Mouse (Mus musculus): ENCODE data around the gene Gtf2h1. TPM values are rescaled to one million over a fixed set of nuclear protein-coding genes. Genes with fewer than 3 reads are reported as not detected.
"Not testable (repeated sequence)": the region's sequence is repeated elsewhere in the genome, so short reads cannot be mapped to it uniquely, and the experiment has no call there.

Gene Gtf2h1
- polyA plus RNA-seq, 1 experiment from 2014 or later, result 64.0 TPM

DNA sequence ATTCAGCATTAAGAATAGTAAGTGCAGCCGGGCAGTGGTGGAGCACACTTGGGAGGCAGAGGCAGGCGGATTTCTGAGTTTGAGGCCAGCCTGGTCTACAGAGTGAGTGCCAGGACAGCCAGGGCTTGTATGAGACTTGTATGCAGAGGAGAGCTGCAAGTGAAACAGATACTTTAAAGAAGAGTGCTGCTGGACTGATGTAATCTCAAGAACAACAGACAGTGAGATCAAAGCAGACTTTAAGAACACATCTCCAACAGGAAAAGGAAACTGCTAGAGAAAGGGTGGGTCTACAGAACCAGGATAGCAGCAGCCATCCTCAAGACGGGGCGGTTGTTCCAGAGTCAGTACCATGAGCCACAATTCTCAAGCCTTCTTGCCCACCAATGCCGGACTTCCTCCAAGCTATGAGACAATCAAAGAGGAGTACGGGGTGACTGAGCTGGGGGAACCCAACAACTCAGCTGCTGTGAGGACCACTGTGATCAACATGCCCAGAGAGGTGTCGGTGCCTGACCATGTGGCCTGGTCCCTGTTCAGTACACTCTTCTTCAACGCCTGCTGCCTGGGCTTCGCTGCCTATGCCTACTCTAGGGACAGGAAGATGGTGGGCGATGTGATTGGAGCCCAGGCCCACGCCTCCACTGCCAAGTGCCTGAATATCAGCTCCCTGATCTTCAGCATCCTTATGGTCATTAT, 36.4 kb downstream of the Gtf2h1 start:
- WGBS, result 93% methylated on average over 11 of the region's 11 CpGs
- not testable (repeated sequence) for H3K4me2 ChIP-seq (ENCODE audit: low read depth, low read length); H3K9me3 ChIP-seq (replicated peaks; ENCODE audit: control insufficient read depth, low read length); H3K27me3 ChIP-seq (ENCODE audit: control insufficient read depth, insufficient read depth, low read length); H3K4me3 ChIP-seq (ENCODE audit: low read depth, low read length); H3K4me1 ChIP-seq (ENCODE audit: control insufficient read depth, insufficient read depth, low read length); ATAC-seq (replicated peaks; ENCODE audit: insufficient number of reproducible peaks, low FRiP score, low TSS enrichment, low read depth); H3K9ac ChIP-seq (replicated peaks; ENCODE audit: low read length); H3K36me3 ChIP-seq (replicated peaks; ENCODE audit: control insufficient read depth, insufficient read depth, low read depth, low read length); DNase-seq (ENCODE audit: low spot score); H3K27ac ChIP-seq (replicated peaks; ENCODE audit: low read depth, low read length)

DNA sequence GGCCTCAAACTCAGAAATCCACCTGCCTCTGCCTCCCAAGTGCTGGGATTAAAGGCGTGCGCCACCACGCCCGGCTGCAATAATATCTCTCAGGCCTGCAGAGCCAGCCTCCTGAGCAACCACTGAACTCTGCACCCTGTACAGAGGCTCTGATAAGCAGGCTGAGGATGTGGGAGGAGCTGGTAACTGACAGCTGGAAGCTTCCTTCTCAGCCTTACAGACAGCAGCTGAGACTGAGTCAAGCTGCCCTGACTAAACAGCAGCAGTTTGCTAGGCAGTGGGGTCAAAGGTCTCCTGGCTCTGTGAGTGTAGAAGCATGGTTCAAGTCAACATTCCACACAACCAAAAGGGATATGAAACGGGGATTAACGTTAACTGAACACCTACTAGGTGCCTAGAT, 37.4 kb downstream of the Gtf2h1 start:
- WGBS, result 68% methylated on average over 6 of the region's 6 CpGs
- Histone ChIP-seq H3K4me1 (ENCODE audit: control insufficient read depth, insufficient read depth, low read length) (peaks cover 2% of the 10 kb centered on the region), H3K27me3 (ENCODE audit: control insufficient read depth, insufficient read depth, low read length) (no peaks in the 10 kb centered on the region), H3K27ac (replicated peaks; ENCODE audit: low read depth, low read length) (no peak overlapping the region), H3K4me2 (ENCODE audit: low read depth, low read length) (no peak overlapping the region), H3K4me3 (ENCODE audit: low read depth, low read length) (no peak overlapping the region), H3K9me3 (replicated peaks; ENCODE audit: control insufficient read depth, low read length) (no peaks in the 10 kb centered on the region; the same call in 1 of the 2 replicates), H3K36me3 (replicated peaks; ENCODE audit: control insufficient read depth, insufficient read depth, low read depth, low read length) (no peaks in the 10 kb centered on the region), H3K9ac (replicated peaks; ENCODE audit: low read length) (no peak overlapping the region)
- ATAC-seq (replicated peaks; ENCODE audit: insufficient number of reproducible peaks, low FRiP score, low TSS enrichment, low read depth) (0 out of 2 replicates have a peak, but pooled peaks have one; percentile 35), DNase-seq (ENCODE audit: low spot score) (no peak)

- Histone ChIP-seq H3K4me1 (ENCODE audit: control insufficient read depth, insufficient read depth, low read length) (peaks cover 2% of the 10 kb centered on the region), H3K9me3 (replicated peaks; ENCODE audit: control insufficient read depth, low read length) (no peaks in the 10 kb centered on the region; the same call in 1 of the 2 replicates), H3K9ac (replicated peaks; ENCODE audit: low read length) (no peak overlapping the region), H3K27ac (replicated peaks; ENCODE audit: low read depth, low read length) (no peak overlapping the region), H3K4me3 (ENCODE audit: low read depth, low read length) (no peak overlapping the region), H3K4me2 (ENCODE audit: low read depth, low read length) (no peak overlapping the region), H3K27me3 (ENCODE audit: control insufficient read depth, insufficient read depth, low read length) (no peaks in the 10 kb centered on the region), H3K36me3 (replicated peaks; ENCODE audit: control insufficient read depth, insufficient read depth, low read depth, low read length) (no peaks in the 10 kb centered on the region)
- DNase-seq (ENCODE audit: low spot score), result no peak
- no peak for ATAC-seq (replicated peaks; ENCODE audit: insufficient number of reproducible peaks, low FRiP score, low TSS enrichment, low read depth)
- WGBS, result 85% methylated on average over 7 of the region's 7 CpGs
Measured at GRCm38 (mm10) chr7:46833670-46834255, 37.9 kb downstream of the Gtf2h1 start.

DNA sequence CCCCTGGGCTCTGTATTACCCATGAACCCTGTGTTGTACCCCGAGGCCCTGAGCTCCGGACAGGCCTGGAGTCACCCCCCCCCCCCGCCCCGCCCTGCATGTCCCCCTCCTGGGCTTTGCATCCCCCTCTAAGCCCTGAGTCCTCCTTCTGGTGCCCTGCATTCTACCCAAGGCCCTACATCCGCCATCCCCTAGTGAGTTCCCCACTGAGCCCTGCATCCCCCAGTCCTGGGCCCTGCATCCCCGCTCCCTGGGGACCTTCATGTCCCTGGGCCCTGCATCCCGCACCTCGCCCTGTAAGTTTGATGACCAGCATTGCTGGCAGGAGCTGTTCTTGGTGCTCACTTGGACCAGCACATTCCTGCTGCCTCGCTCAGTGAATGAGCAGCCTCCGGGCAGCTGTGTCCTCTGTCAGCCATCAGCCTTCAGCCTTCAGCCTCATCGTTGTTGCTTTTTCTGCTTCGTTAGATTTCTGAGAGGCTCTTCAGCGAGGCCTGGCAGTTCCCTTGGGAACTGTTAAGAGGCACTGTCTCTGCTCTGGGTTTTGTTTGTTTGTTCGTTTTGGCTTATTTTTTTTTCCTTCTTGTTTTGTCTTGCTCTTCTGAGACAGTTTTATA, 39.2 kb downstream of the Gtf2h1 start:
- WGBS, result 21% methylated on average over 12 of the region's 14 CpGs
- Histone ChIP-seq H3K4me3 (ENCODE audit: low read depth, low read length) (no peak overlapping the region), H3K27me3 (ENCODE audit: control insufficient read depth, insufficient read depth, low read length) (no peaks in the 10 kb centered on the region), H3K9me3 (replicated peaks; ENCODE audit: control insufficient read depth, low read length) (no peaks in the 10 kb centered on the region), H3K27ac (replicated peaks; ENCODE audit: low read depth, low read length) (no peak overlapping the region), H3K4me1 (ENCODE audit: control insufficient read depth, insufficient read depth, low read length) (peaks cover 2% of the 10 kb centered on the region), H3K9ac (replicated peaks; ENCODE audit: low read length) (no peak overlapping the region), H3K4me2 (ENCODE audit: low read depth, low read length) (no peak overlapping the region), H3K36me3 (replicated peaks; ENCODE audit: control insufficient read depth, insufficient read depth, low read depth, low read length) (no peaks in the 10 kb centered on the region)
- DNase-seq (ENCODE audit: low spot score) (no peak), ATAC-seq (replicated peaks; ENCODE audit: insufficient number of reproducible peaks, low FRiP score, low TSS enrichment, low read depth) (0 out of 2 replicates have a peak, but pooled peaks have one; percentile 10)

DNA sequence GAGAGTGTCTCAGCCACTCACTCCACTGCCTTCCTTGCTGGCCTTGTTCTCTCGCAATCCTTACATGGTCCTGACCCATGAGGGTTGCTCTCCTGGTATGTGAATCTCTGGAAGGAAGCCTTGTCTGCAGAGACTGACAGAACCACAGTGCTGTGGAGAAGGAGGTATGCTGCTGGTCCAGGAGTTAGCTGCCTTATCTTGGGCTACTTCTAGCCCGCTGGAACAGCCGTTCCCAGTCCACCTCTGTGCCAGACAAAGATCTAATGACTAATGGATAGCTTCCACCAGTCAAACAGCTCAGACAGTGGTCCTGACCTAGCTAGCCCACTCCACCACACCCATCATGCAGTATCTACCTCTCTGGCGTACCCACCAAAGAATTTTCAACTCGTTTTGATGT, 40.5 kb downstream of the Gtf2h1 start:
- DNase-seq (ENCODE audit: low spot score) (no peak), ATAC-seq (replicated peaks; ENCODE audit: insufficient number of reproducible peaks, low FRiP score, low TSS enrichment, low read depth) (no peak)
- H3K4me1 ChIP-seq (ENCODE audit: control insufficient read depth, insufficient read depth, low read length), result peaks cover 2% of the 10 kb centered on the region
- no peaks in the 10 kb centered on the region for H3K36me3 ChIP-seq (replicated peaks; ENCODE audit: control insufficient read depth, insufficient read depth, low read depth, low read length)
- H3K4me2 ChIP-seq (ENCODE audit: low read depth, low read length), result no peak overlapping the region
- no peaks in the 10 kb centered on the region for H3K27me3 ChIP-seq (ENCODE audit: control insufficient read depth, insufficient read depth, low read length)
- WGBS, result 89% methylated on average over 5 of the region's 5 CpGs
- no peaks in the 10 kb centered on the region for H3K9me3 ChIP-seq (replicated peaks; ENCODE audit: control insufficient read depth, low read length)
- no peak overlapping the region for H3K4me3 ChIP-seq (ENCODE audit: low read depth, low read length)
- no peak overlapping the region for H3K9ac ChIP-seq (replicated peaks; ENCODE audit: low read length)
- no peak overlapping the region for H3K27ac ChIP-seq (replicated peaks; ENCODE audit: low read depth, low read length)

GRCm38 (mm10) chr7:46837073-46837472, 41.2 kb downstream of the Gtf2h1 start:
- Histone ChIP-seq H3K4me2 (ENCODE audit: low read depth, low read length) (no peak overlapping the region), H3K4me1 (ENCODE audit: control insufficient read depth, insufficient read depth, low read length) (peaks cover 2% of the 10 kb centered on the region), H3K4me3 (ENCODE audit: low read depth, low read length) (no peak overlapping the region), H3K9ac (replicated peaks; ENCODE audit: low read length) (no peak overlapping the region), H3K27ac (replicated peaks; ENCODE audit: low read depth, low read length) (no peak overlapping the region), H3K36me3 (replicated peaks; ENCODE audit: control insufficient read depth, insufficient read depth, low read depth, low read length) (no peaks in the 10 kb centered on the region), H3K9me3 (replicated peaks; ENCODE audit: control insufficient read depth, low read length) (no peaks in the 10 kb centered on the region), H3K27me3 (ENCODE audit: control insufficient read depth, insufficient read depth, low read length) (no peaks in the 10 kb centered on the region)
- no peak for ATAC-seq (replicated peaks; ENCODE audit: insufficient number of reproducible peaks, low FRiP score, low TSS enrichment, low read depth)
- 50% methylated on average over 5 of the region's 5 CpGs for WGBS
- no peak for DNase-seq (ENCODE audit: low spot score)

GRCm38 (mm10) chr7:46838104-46838671, 42.3 kb downstream of the Gtf2h1 start:
- no peaks in the 10 kb centered on the region for H3K27me3 ChIP-seq (ENCODE audit: control insufficient read depth, insufficient read depth, low read length)
- 5% methylated on average over 8 of the region's 9 CpGs for WGBS
- no peaks in the 10 kb centered on the region for H3K36me3 ChIP-seq (replicated peaks; ENCODE audit: control insufficient read depth, insufficient read depth, low read depth, low read length)
- no peaks in the 10 kb centered on the region for H3K9me3 ChIP-seq (replicated peaks; ENCODE audit: control insufficient read depth, low read length)
- no peak overlapping the region for H3K27ac ChIP-seq (replicated peaks; ENCODE audit: low read depth, low read length)
- H3K4me2 ChIP-seq (ENCODE audit: low read depth, low read length), result no peak overlapping the region; the same call in 1 of the 2 replicates
- no peak overlapping the region for H3K4me3 ChIP-seq (ENCODE audit: low read depth, low read length)
- peak overlapping the region; percentile 39; the same call in 1 of the 2 replicates for H3K9ac ChIP-seq (replicated peaks; ENCODE audit: low read length)
- ATAC-seq (replicated peaks; ENCODE audit: insufficient number of reproducible peaks, low FRiP score, low TSS enrichment, low read depth) (no peak), DNase-seq (ENCODE audit: low spot score) (peak; percentile 62)
- H3K4me1 ChIP-seq (ENCODE audit: control insufficient read depth, insufficient read depth, low read length), result peaks cover 2% of the 10 kb centered on the region

DNA sequence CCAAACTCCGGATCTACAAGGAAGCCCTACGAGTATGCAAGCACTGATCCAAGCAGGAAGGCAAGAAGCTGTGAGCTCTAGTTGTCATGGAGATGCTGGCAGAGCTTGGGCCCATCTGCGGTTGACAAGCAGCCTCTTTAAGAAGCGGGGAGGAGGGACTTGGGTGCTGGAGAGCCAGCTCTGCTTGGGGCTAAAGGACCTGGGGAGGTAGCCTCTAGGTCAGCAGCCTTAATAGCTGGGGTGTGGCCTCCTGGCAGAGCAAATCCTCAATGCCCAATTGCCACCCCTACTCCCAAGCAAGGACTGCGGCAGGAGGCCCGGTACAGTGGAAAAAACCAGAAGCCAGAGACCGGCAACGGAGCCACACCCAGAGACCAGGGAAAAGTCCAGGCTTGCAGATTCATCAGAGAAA, 43.0 kb downstream of the Gtf2h1 start:
- H3K9me3 ChIP-seq (replicated peaks; ENCODE audit: control insufficient read depth, low read length), result no peaks in the 10 kb centered on the region
- H3K4me3 ChIP-seq (ENCODE audit: low read depth, low read length), result no peak overlapping the region
- no peaks in the 10 kb centered on the region for H3K36me3 ChIP-seq (replicated peaks; ENCODE audit: control insufficient read depth, insufficient read depth, low read depth, low read length)
- no peak overlapping the region for H3K4me2 ChIP-seq (ENCODE audit: low read depth, low read length)
- no peaks in the 10 kb centered on the region for H3K27me3 ChIP-seq (ENCODE audit: control insufficient read depth, insufficient read depth, low read length)
- DNase-seq (ENCODE audit: low spot score) (peak; percentile 39), ATAC-seq (replicated peaks; ENCODE audit: insufficient number of reproducible peaks, low FRiP score, low TSS enrichment, low read depth) (no peak)
- WGBS, result 9% methylated on average over 8 of the region's 8 CpGs
- H3K9ac ChIP-seq (replicated peaks; ENCODE audit: low read length), result no peak overlapping the region
- H3K4me1 ChIP-seq (ENCODE audit: control insufficient read depth, insufficient read depth, low read length), result peaks cover 2% of the 10 kb centered on the region
- no peak overlapping the region for H3K27ac ChIP-seq (replicated peaks; ENCODE audit: low read depth, low read length)

Measured in embryonic facial prominence, embryonic 11.5 days (tissue).